Mouse (Mus musculus): ENCODE data around the gene Nsg1.

DNA sequence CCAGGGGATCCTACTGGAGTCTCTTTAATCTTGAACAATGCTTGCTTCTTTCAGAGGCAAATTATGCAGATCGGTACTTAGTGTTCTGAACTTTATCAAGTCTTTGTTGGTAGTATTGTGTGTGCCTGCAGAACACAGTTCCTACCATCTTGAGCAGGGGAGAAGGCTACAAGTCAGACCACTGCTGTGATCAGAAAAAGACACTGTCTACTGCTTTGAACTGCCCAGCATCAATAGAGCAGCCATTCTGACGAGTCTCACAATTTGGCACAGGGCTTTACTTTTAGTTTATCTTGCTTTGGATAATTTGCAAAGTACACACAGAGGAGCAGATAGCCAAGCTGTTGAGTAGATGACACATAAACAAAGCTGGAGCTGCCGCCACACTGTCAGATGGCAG lies 69.1 kb downstream of the Nsg1 start:
- no peak for TF ChIP-seq GATA1 (IDR thresholded peaks at IDR 0.05; ENCODE audit: low read length)
- no peak for TF ChIP-seq TAL1 (IDR thresholded peaks at IDR 0.05; ENCODE audit: low read length)

All from erythroblast, embryonic 14.5 days (primary cell).